Mouse (Mus musculus) neural tube, embryonic 13.5 days (tissue): ENCODE measurements around the gene St3gal4. TPM values are rescaled to one million over a fixed set of nuclear protein-coding genes. Genes with fewer than 3 reads are reported as not detected.

Experiments used
- ATAC-seq: fragments of 200-750 bp; cut with Nextera tagmentation; 2 replicates; pipeline ENCODE4 v1.8.0; 2017; ENCODE audit warnings: low read depth, mild to moderate bottlenecking, moderate TSS enrichment, moderate library complexity
- H3K27ac ChIP-seq: fragments of 300-500 bp; sonication (generic); replicated peaks from 2 replicates; pipeline ENCODE4 v1.5.1; 2015; ENCODE audit warnings: moderate library complexity, mild to moderate bottlenecking, inconsistent platforms
- H3K27me3 ChIP-seq: fragments of 300-500 bp; sonication (generic); 2 replicates; pipeline ENCODE4 v1.6.1; 2015; ENCODE audit warnings: mild to moderate bottlenecking, inconsistent platforms
- H3K36me3 ChIP-seq: fragments of 300-500 bp; sonication (generic); 2 replicates; pipeline ENCODE4 v1.6.1; 2015; ENCODE audit warnings: mild to moderate bottlenecking, inconsistent platforms
- H3K4me1 ChIP-seq: fragments of 300-500 bp; sonication (generic); replicated peaks from 2 replicates; pipeline ENCODE4 v1.6.1; 2015; ENCODE audit warnings: inconsistent platforms
- H3K4me2 ChIP-seq: fragments of 300-500 bp; sonication (generic); 2 replicates; pipeline ENCODE4 v1.6.1; 2015; ENCODE audit warnings: inconsistent platforms, mild to moderate bottlenecking, moderate library complexity
- H3K4me3 ChIP-seq: fragments of 300-500 bp; sonication (generic); 2 replicates; pipeline ENCODE4 v1.5.1; 2015; ENCODE audit warnings: mild to moderate bottlenecking, inconsistent platforms
- H3K9ac ChIP-seq: fragments of 300-500 bp; sonication (generic); 2 replicates; pipeline ENCODE4 v1.6.1; 2015; ENCODE audit warnings: moderate library complexity, mild to moderate bottlenecking, inconsistent platforms
- H3K9me3 ChIP-seq: fragments of 300-500 bp; sonication (generic); 2 replicates; pipeline ENCODE4 v1.6.1; 2016; ENCODE audit warnings: inconsistent platforms
- WGBS: fragments of 180-500 bp; shearing (Covaris S2); methylation state at CpG from one replicate; pipeline ENCODE4 v1.1.7; 2015; 5-methylcytosine and 5-hydroxymethylcytosine counted together
- polyA plus RNA-seq: library from polyadenylated mRNA; unstranded; fragments of >200 nt; fragmentation: Nextera tagmentation; extraction: Ambion mirVana; gene quantifications from 2 replicates; pipeline ENCODE4 v1.2.1, GENCODE M21; 2015

Gene St3gal4
- polyA plus RNA-seq, 1 experiment from 2014 or later = 7.6 TPM

GRCm38 (mm10) chr9:35095726-35096125 is 23.3 kb downstream of the St3gal4 start:
- H3K27ac ChIP-seq = no peak overlapping the region
- no peak overlapping the region for H3K4me2 ChIP-seq
- H3K36me3 ChIP-seq = no peaks in the 10 kb centered on the region
- no peak overlapping the region for H3K9ac ChIP-seq
- no peaks in the 10 kb centered on the region for H3K27me3 ChIP-seq
- ATAC-seq = no peak
- WGBS = 83% methylated on average over 1 of the region's 1 CpGs
- no peaks in the 10 kb centered on the region for H3K4me1 ChIP-seq
- H3K9me3 ChIP-seq = no peaks in the 10 kb centered on the region
- no peak overlapping the region for H3K4me3 ChIP-seq

GRCm38 (mm10) chr9:35093350-35093749 is 25.7 kb downstream of the St3gal4 start:
- no peak for ATAC-seq
- H3K4me2 ChIP-seq = no peak overlapping the region
- H3K27ac ChIP-seq = no peak overlapping the region
- no peaks in the 10 kb centered on the region for H3K9me3 ChIP-seq
- no peaks in the 10 kb centered on the region for H3K36me3 ChIP-seq
- H3K27me3 ChIP-seq = no peaks in the 10 kb centered on the region
- no peaks in the 10 kb centered on the region for H3K4me1 ChIP-seq
- 93% methylated on average over 3 of the region's 3 CpGs for WGBS
- H3K9ac ChIP-seq = no peak overlapping the region
- H3K4me3 ChIP-seq = no peak overlapping the region

- no peak overlapping the region for H3K4me3 ChIP-seq
- no peaks in the 10 kb centered on the region for H3K36me3 ChIP-seq
- no peaks in the 10 kb centered on the region for H3K27me3 ChIP-seq
- H3K27ac ChIP-seq = no peak overlapping the region
- H3K4me1 ChIP-seq = no peaks in the 10 kb centered on the region
- WGBS = 94% methylated on average over 2 of the region's 2 CpGs
- no peaks in the 10 kb centered on the region for H3K9me3 ChIP-seq
- ATAC-seq = no peak
- no peak overlapping the region for H3K9ac ChIP-seq
- no peak overlapping the region for H3K4me2 ChIP-seq
Observed at GRCm38 (mm10) chr9:35092904-35093303, 26.2 kb downstream of the St3gal4 start.

GRCm38 (mm10) chr9:35061446-35061845 is 57.6 kb downstream of the St3gal4 start:
- H3K27ac ChIP-seq = no peak overlapping the region
- H3K36me3 ChIP-seq = no peaks in the 10 kb centered on the region
- H3K27me3 ChIP-seq = no peaks in the 10 kb centered on the region
- 85% methylated on average over 2 of the region's 2 CpGs for WGBS
- no peak overlapping the region for H3K4me2 ChIP-seq
- H3K9me3 ChIP-seq = no peaks in the 10 kb centered on the region
- ATAC-seq = no peak
- no peak overlapping the region for H3K4me3 ChIP-seq
- H3K9ac ChIP-seq = no peak overlapping the region
- no peaks in the 10 kb centered on the region for H3K4me1 ChIP-seq

GRCm38 (mm10) chr9:35059881-35060280 is 59.2 kb downstream of the St3gal4 start:
- Histone ChIP-seq H3K9me3 (no peaks in the 10 kb centered on the region), H3K27ac (no peak overlapping the region), H3K4me2 (no peak overlapping the region), H3K36me3 (no peaks in the 10 kb centered on the region), H3K27me3 (no peaks in the 10 kb centered on the region), H3K4me3 (no peak overlapping the region), H3K9ac (no peak overlapping the region), H3K4me1 (no peaks in the 10 kb centered on the region)
- 97% methylated on average over 5 of the region's 5 CpGs for WGBS
- no peak for ATAC-seq

- H3K4me3 ChIP-seq = no peak overlapping the region
- H3K4me2 ChIP-seq = no peak overlapping the region
- no peaks in the 10 kb centered on the region for H3K27me3 ChIP-seq
- no peak overlapping the region for H3K9ac ChIP-seq
- H3K36me3 ChIP-seq = 0 out of 2 replicates have a peak, but pooled peaks cover 5% of the 10 kb centered on the region
- H3K4me1 ChIP-seq = no peaks in the 10 kb centered on the region
- no peak overlapping the region for H3K27ac ChIP-seq
- 88% methylated on average over 2 of the region's 2 CpGs for WGBS
- no peak for ATAC-seq
- H3K9me3 ChIP-seq = no peaks in the 10 kb centered on the region
Observed at GRCm38 (mm10) chr9:35058596-35059354, 60.3 kb downstream of the St3gal4 start.

GRCm38 (mm10) chr9:35058186-35058585 is 60.9 kb downstream of the St3gal4 start:
- 91% methylated on average over 4 of the region's 4 CpGs for WGBS
- Histone ChIP-seq H3K36me3 (peaks cover 8% of the 10 kb centered on the region), H3K4me3 (no peak overlapping the region), H3K9ac (no peak overlapping the region), H3K27me3 (no peaks in the 10 kb centered on the region), H3K4me2 (no peak overlapping the region), H3K27ac (no peak overlapping the region), H3K9me3 (no peaks in the 10 kb centered on the region), H3K4me1 (no peaks in the 10 kb centered on the region)
- ATAC-seq = no peak

GRCm38 (mm10) chr9:35057631-35058030 is 61.4 kb downstream of the St3gal4 start:
- H3K27me3 ChIP-seq = no peaks in the 10 kb centered on the region
- H3K4me2 ChIP-seq = no peak overlapping the region
- no peak overlapping the region for H3K9ac ChIP-seq
- no peaks in the 10 kb centered on the region for H3K4me1 ChIP-seq
- H3K9me3 ChIP-seq = no peaks in the 10 kb centered on the region
- no peak overlapping the region for H3K4me3 ChIP-seq
- 93% methylated on average over 6 of the region's 6 CpGs for WGBS
- ATAC-seq = no peak
- H3K36me3 ChIP-seq = peaks cover 13% of the 10 kb centered on the region
- H3K27ac ChIP-seq = no peak overlapping the region

GRCm38 (mm10) chr9:35056611-35057010 is 62.5 kb downstream of the St3gal4 start:
- 87% methylated on average over 3 of the region's 3 CpGs for WGBS
- no peaks in the 10 kb centered on the region for H3K27me3 ChIP-seq
- H3K36me3 ChIP-seq = peaks cover 18% of the 10 kb centered on the region
- no peak overlapping the region for H3K4me2 ChIP-seq
- H3K4me3 ChIP-seq = no peak overlapping the region
- H3K27ac ChIP-seq = no peak overlapping the region
- no peaks in the 10 kb centered on the region for H3K9me3 ChIP-seq
- ATAC-seq = no peak
- H3K9ac ChIP-seq = no peak overlapping the region
- no peaks in the 10 kb centered on the region for H3K4me1 ChIP-seq

- no peak for ATAC-seq
- H3K4me1 ChIP-seq = no peaks in the 10 kb centered on the region
- H3K9ac ChIP-seq = no peak overlapping the region
- WGBS = 88% methylated on average over 11 of the region's 11 CpGs
- no peak overlapping the region for H3K4me2 ChIP-seq
- H3K4me3 ChIP-seq = no peak overlapping the region
- no peaks in the 10 kb centered on the region for H3K9me3 ChIP-seq
- H3K27ac ChIP-seq = no peak overlapping the region
- peaks cover 18% of the 10 kb centered on the region for H3K36me3 ChIP-seq
- no peaks in the 10 kb centered on the region for H3K27me3 ChIP-seq
Observed at GRCm38 (mm10) chr9:35055528-35056330, 63.3 kb downstream of the St3gal4 start.

GRCm38 (mm10) chr9:35053669-35054068 is 65.4 kb downstream of the St3gal4 start:
- Histone ChIP-seq H3K27ac (no peak overlapping the region), H3K27me3 (no peaks in the 10 kb centered on the region), H3K36me3 (peaks cover 18% of the 10 kb centered on the region), H3K4me2 (no peak overlapping the region), H3K4me1 (no peaks in the 10 kb centered on the region), H3K9ac (no peak overlapping the region), H3K4me3 (no peak overlapping the region), H3K9me3 (no peaks in the 10 kb centered on the region)
- WGBS = 79% methylated on average over 3 of the region's 3 CpGs
- ATAC-seq = no peak

- 95% methylated on average over 16 of the region's 16 CpGs for whole genome bisulfite sequencing
- no peaks in the 10 kb centered on the region for H3K9me3 ChIP-seq
- no peaks in the 10 kb centered on the region for H3K27me3 ChIP-seq
- no peaks in the 10 kb centered on the region for H3K4me1 ChIP-seq
- no peak overlapping the region for H3K9ac ChIP-seq
- ATAC-seq = no peak
- no peak overlapping the region for H3K27ac ChIP-seq
- no peak overlapping the region for H3K4me3 ChIP-seq
- H3K4me2 ChIP-seq = no peak overlapping the region
- peaks cover 18% of the 10 kb centered on the region for H3K36me3 ChIP-seq
Observed at GRCm38 (mm10) chr9:35053081-35053480, 66.0 kb downstream of the St3gal4 start.
